Mouse (Mus musculus) limb, embryonic 13.5 days (tissue): ENCODE results near the gene Pigl. TPM values are rescaled to one million over a fixed set of nuclear protein-coding genes. Genes with fewer than 3 reads are reported as not detected.

Source experiments
- ATAC-seq: fragments of 200-750 bp; cut with Nextera tagmentation; 2 replicates; pipeline ENCODE4 v1.8.0; 2017; ENCODE audit warnings: low read depth, moderate number of reproducible peaks, moderate TSS enrichment; ENCODE audit not compliant: low FRiP score
- H3K27ac ChIP-seq: fragments of 300-500 bp; sonication (generic); 2 replicates; pipeline ENCODE4 v1.5.1; 2015; ENCODE audit warnings: inconsistent platforms, mild to moderate bottlenecking, moderate library complexity
- H3K27me3 ChIP-seq: fragments of 300-500 bp; sonication (generic); 2 replicates; pipeline ENCODE4 v1.6.1; 2015; ENCODE audit warnings: mild to moderate bottlenecking, inconsistent platforms
- H3K36me3 ChIP-seq: fragments of 300-500 bp; sonication (generic); 2 replicates; pipeline ENCODE4 v1.6.1; 2015; ENCODE audit warnings: inconsistent platforms, mild to moderate bottlenecking, moderate library complexity
- H3K4me1 ChIP-seq: fragments of 300-500 bp; sonication (generic); 2 replicates; pipeline ENCODE4 v1.6.1; 2015; ENCODE audit warnings: inconsistent platforms
- H3K4me2 ChIP-seq: fragments of 300-500 bp; sonication (generic); replicated peaks from 2 replicates; pipeline ENCODE4 v1.6.1; 2015; ENCODE audit warnings: inconsistent platforms, mild to moderate bottlenecking, moderate library complexity
- H3K4me3 ChIP-seq: fragments of 300-500 bp; sonication (generic); 2 replicates; pipeline ENCODE4 v1.5.1; 2015; ENCODE audit warnings: moderate library complexity, mild to moderate bottlenecking, inconsistent platforms
- H3K9ac ChIP-seq: fragments of 300-500 bp; sonication (generic); 2 replicates; pipeline ENCODE4 v1.6.1; 2015; ENCODE audit warnings: mild to moderate bottlenecking, inconsistent platforms
- H3K9me3 ChIP-seq: fragments of 300-500 bp; sonication (generic); 2 replicates; pipeline ENCODE4 v1.6.1; 2016; ENCODE audit warnings: inconsistent platforms
- WGBS: fragments of 180-500 bp; shearing (Covaris S2); methylation state at CpG from one replicate; pipeline ENCODE4 v1.1.7; 2015; 5-methylcytosine and 5-hydroxymethylcytosine counted together
- polyA plus RNA-seq: library from polyadenylated mRNA; unstranded; fragments of >200 nt; fragmentation: Nextera tagmentation; extraction: Ambion mirVana; gene quantifications from 2 replicates; pipeline ENCODE4 v1.2.1, GENCODE M21; 2015

Pigl gene
- polyA plus RNA-seq, 1 experiment from 2014 or later = 9.6 TPM

GRCm38 (mm10) chr11:62538321-62539088 lies 80.2 kb downstream of the Pigl start:
- Histone ChIP-seq H3K27ac (no peak overlapping the region; the same call in 1 of the 2 replicates), H3K4me1 (peaks cover 16% of the 10 kb centered on the region; the same call in 1 of the 2 replicates), H3K4me2 (peak overlapping the region; percentile 91), H3K27me3 (peaks cover 13% of the 10 kb centered on the region), H3K4me3 (peak overlapping the region; percentile 75), H3K36me3 (no peaks in the 10 kb centered on the region), H3K9ac (peak overlapping the region; percentile 90), H3K9me3 (no peaks in the 10 kb centered on the region)
- 0% methylated on average over 57 of the region's 73 CpGs for WGBS
- ATAC-seq = peak; percentile 88

DNA sequence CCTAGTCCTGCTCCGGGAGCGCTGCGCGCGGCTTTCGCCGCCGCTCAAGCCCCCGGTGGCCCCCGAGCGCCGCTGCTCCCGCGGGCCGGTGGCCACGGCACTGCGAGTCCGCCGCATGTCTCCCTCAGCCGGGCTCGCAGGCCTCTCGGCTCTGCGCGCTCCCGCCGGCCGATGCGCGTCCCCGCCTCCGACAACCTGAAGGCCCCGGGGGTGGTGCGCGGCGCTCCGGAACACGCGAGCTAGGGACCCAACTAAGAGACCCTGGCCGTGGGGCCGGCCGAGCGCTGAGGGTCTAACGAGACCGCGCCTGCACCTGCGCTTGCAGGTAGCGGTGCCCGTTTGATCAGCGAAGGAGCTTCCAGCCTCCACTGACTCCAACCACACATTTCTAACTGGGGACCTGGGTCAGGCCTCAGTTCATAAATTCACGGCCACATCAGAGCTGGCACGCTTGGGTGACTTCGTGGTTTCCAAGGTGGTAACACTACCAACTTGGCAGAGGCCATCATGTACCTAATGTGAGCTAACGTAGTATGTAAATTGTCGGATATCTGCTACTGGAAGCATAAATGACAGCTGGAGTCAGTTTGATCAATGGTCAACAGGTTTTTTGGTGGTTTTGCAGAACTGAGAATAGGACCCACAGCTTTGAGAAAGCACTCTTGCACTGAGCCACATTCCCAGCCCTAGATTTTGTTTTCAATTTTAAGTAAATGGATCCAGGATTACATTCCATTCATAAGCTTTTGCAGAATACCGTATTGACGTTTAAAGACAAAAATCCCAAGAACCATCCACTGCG lies 81.0 kb downstream of the Pigl start, which contains the start of gene Cenpv:
Cenpv (minus strand) TSS at position 173 of the 802 bp plus-strand sequence.
- H3K27ac ChIP-seq = no peak within 1 kb of the TSS; the same call in 1 of the 2 replicates
- peak within 1 kb of the TSS; percentile 75 for H3K4me3 ChIP-seq
- H3K36me3 ChIP-seq = no peaks in the 10 kb centered on the region
- H3K4me1 ChIP-seq = peaks cover 16% of the 10 kb centered on the region; the same call in 1 of the 2 replicates
- no peaks in the 10 kb centered on the region for H3K9me3 ChIP-seq
- H3K9ac ChIP-seq = peak within 1 kb of the TSS; percentile 90
- peak; percentile 16; the same call in 1 of the 2 replicates for ATAC-seq
- WGBS = 6% methylated on average over 51 of the region's 57 CpGs
- peaks cover 13% of the 10 kb centered on the region for H3K27me3 ChIP-seq
- H3K4me2 ChIP-seq = peak within 1 kb of the TSS; percentile 91

- ATAC-seq = no peak
- no peaks in the 10 kb centered on the region for H3K9me3 ChIP-seq
- H3K4me3 ChIP-seq = no peak overlapping the region
- no peaks in the 10 kb centered on the region for H3K36me3 ChIP-seq
- H3K4me2 ChIP-seq = no peak overlapping the region
- H3K27ac ChIP-seq = no peak overlapping the region
- peaks cover 16% of the 10 kb centered on the region; the same call in 1 of the 2 replicates for H3K4me1 ChIP-seq
- 81% methylated on average over 7 of the region's 7 CpGs for WGBS
- no peak overlapping the region for H3K9ac ChIP-seq
- H3K27me3 ChIP-seq = peaks cover 13% of the 10 kb centered on the region
These were observed 81.9 kb downstream of the Pigl start for GRCm38 (mm10) chr11:62540167-62540566.

- WGBS = 80% methylated on average over 2 of the region's 2 CpGs
- ATAC-seq = no peak
- H3K9ac ChIP-seq = no peak overlapping the region
- H3K4me3 ChIP-seq = no peak overlapping the region
- H3K36me3 ChIP-seq = no peaks in the 10 kb centered on the region
- H3K4me1 ChIP-seq = peaks cover 16% of the 10 kb centered on the region; the same call in 1 of the 2 replicates
- H3K27me3 ChIP-seq = peaks cover 13% of the 10 kb centered on the region
- no peaks in the 10 kb centered on the region for H3K9me3 ChIP-seq
- H3K27ac ChIP-seq = no peak overlapping the region
- H3K4me2 ChIP-seq = no peak overlapping the region
These were observed 82.7 kb downstream of the Pigl start for GRCm38 (mm10) chr11:62540969-62541368.

DNA sequence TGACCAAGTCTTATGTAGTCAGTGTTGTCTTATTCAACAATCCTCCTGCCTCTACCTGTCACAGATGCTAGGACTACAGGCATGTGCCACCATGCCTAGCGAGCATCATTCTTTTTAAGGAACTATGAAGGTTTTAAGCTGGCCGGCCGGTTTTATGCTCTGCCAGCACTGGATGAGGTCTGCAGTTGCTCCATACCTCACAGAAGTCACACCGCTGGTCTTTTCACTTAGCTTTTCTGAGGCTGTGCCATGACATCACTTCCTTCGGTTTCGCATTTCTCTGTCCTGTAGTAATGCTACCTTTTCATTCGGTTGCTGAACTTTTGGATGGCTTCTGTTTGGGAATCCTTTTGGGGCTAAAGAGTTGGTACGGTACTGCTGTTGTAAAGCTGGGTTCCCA lies 83.3 kb downstream of the Pigl start:
- H3K27me3 ChIP-seq = peaks cover 13% of the 10 kb centered on the region
- no peak for ATAC-seq
- H3K9me3 ChIP-seq = no peaks in the 10 kb centered on the region
- no peak overlapping the region for H3K4me3 ChIP-seq
- 63% methylated on average over 8 of the region's 8 CpGs for WGBS
- peaks cover 16% of the 10 kb centered on the region; the same call in 1 of the 2 replicates for H3K4me1 ChIP-seq
- no peaks in the 10 kb centered on the region for H3K36me3 ChIP-seq
- no peak overlapping the region for H3K9ac ChIP-seq
- H3K27ac ChIP-seq = no peak overlapping the region
- H3K4me2 ChIP-seq = no peak overlapping the region

GRCm38 (mm10) chr11:62543991-62544390 lies 85.7 kb downstream of the Pigl start:
- H3K4me2 ChIP-seq = no peak overlapping the region
- no peak overlapping the region for H3K4me3 ChIP-seq
- 0 out of 2 replicates have a peak, but pooled peaks cover 7% of the 10 kb centered on the region for H3K4me1 ChIP-seq
- H3K9me3 ChIP-seq = no peaks in the 10 kb centered on the region
- H3K27ac ChIP-seq = no peak overlapping the region
- H3K9ac ChIP-seq = no peak overlapping the region
- 92% methylated on average over 3 of the region's 3 CpGs for WGBS
- no peak for ATAC-seq
- H3K27me3 ChIP-seq = peaks cover 13% of the 10 kb centered on the region
- H3K36me3 ChIP-seq = no peaks in the 10 kb centered on the region

DNA sequence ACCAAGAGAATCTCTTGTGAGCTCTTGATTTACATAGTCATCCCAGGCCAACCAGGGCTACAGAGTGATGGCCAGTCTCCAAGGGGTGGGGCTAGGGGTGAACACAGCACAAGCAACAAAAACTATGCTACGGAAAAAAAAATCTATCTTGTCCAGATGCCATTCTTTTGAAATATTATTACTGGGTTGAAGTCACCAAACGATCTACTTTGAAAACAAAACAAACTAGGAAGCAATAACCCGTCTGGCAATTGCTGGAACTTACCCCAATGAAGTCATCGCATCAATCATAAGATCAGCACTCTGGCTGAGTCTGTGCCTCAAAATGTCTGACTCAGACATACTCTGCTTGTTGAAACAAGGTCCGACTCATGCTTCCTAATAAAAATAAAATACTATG lies 91.5 kb downstream of the Pigl start:
- H3K4me1 ChIP-seq = peaks cover 22% of the 10 kb centered on the region
- peak overlapping the region; percentile 67 for H3K4me3 ChIP-seq
- H3K9me3 ChIP-seq = no peaks in the 10 kb centered on the region
- H3K36me3 ChIP-seq = peaks cover 18% of the 10 kb centered on the region
- peak overlapping the region; percentile 93 for H3K9ac ChIP-seq
- 18% methylated on average over 5 of the region's 5 CpGs for WGBS
- ATAC-seq = no peak
- H3K27ac ChIP-seq = peak overlapping the region; percentile 98
- no peaks in the 10 kb centered on the region for H3K27me3 ChIP-seq
- peak overlapping the region; percentile 82 for H3K4me2 ChIP-seq

- 3% methylated on average over 11 of the region's 11 CpGs for WGBS
- Histone ChIP-seq H3K36me3 (peaks cover 23% of the 10 kb centered on the region), H3K27me3 (no peaks in the 10 kb centered on the region), H3K4me2 (peak overlapping the region; percentile 82), H3K4me1 (peaks cover 27% of the 10 kb centered on the region), H3K9ac (peak overlapping the region; percentile 93), H3K27ac (peak overlapping the region; percentile 98), H3K9me3 (no peaks in the 10 kb centered on the region), H3K4me3 (peak overlapping the region; percentile 67)
- ATAC-seq = peak; percentile 12; the same call in 1 of the 2 replicates
These were observed 92.0 kb downstream of the Pigl start for GRCm38 (mm10) chr11:62550227-62550685.

DNA sequence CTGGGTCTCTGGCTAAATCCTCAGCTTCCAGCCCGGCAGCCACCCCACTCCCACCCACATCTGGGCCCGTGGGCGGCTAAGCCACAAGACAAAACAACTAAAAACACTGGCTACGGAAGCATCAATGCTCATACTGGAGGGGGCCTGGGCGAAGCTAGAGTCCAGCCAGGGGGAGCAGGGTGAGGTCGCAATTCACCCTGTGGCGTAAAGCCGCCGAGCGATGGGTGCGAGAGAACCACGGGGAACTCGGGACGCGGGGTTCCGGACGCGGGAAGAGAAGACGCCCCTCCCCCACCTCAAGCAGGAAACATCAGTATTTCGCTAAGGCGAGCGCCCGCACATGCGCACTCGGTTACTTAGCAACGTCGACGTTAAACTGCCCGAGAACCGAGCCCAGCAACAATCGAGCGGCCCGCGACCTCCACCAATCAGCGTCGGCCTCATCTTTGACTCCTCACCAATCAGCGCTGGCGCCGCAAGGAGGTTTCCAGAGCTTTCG lies 92.5 kb downstream of the Pigl start, which contains the start of gene Ubb:
Ubb (plus strand) TSS at position 445 of the 499 bp plus-strand sequence.
- peaks cover 27% of the 10 kb centered on the region for H3K4me1 ChIP-seq
- peak; percentile 98 for ATAC-seq
- peak within 1 kb of the TSS; percentile 93 for H3K9ac ChIP-seq
- no peaks in the 10 kb centered on the region for H3K9me3 ChIP-seq
- no peaks in the 10 kb centered on the region for H3K27me3 ChIP-seq
- peak within 1 kb of the TSS; percentile 67 for H3K4me3 ChIP-seq
- WGBS = under 1% methylated on average over 40 of the region's 40 CpGs
- H3K27ac ChIP-seq = peak within 1 kb of the TSS; percentile 98
- H3K36me3 ChIP-seq = peaks cover 25% of the 10 kb centered on the region
- H3K4me2 ChIP-seq = peak within 1 kb of the TSS; percentile 82

DNA sequence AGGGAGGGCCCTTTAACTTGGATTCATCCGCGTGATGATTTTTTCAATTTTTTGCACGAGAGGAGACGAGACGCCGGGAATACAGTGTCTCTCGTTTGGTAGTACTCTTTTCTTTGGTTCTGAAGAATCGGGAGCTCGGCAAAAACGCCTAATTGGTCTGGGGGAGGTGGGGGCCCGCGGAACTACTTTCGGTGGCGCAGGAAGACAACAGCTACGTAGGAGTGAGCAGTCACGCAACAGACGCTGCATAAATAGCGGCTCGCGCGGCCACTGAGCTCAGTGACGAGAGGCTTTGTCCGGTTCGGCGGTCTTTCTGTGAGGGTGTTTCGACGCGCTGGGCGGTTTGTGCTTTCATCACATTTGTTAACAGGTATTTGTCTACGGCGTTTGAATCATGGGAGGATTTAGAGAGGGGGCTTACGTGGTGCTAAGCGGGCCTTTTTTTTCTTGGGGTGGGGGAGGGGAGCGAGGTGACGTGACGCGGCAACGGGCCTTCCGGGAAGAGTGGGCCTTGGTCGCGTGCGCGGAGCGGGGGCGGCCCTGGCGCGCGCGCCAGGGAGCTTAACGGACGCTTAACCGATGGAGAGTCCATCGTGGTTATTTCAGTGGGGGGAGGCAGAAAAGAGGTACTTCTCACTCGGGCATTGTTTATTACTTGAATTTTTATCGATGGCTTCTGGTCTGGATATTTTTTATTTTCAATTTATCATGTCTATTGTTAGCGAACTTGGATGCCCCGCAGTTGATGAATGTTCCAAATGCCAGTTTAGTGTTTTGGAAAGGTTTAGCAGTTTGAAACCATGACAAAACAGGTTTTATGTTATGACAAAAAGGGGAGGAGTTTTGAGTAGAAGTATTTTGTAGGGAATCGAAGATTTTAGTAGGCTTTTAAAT lies 93.2 kb downstream of the Pigl start:
- Histone ChIP-seq H3K9me3 (no peaks in the 10 kb centered on the region), H3K27me3 (no peaks in the 10 kb centered on the region), H3K9ac (peak overlapping the region; percentile 81), H3K27ac (peak overlapping the region; percentile 82), H3K4me1 (peaks cover 27% of the 10 kb centered on the region), H3K36me3 (peaks cover 25% of the 10 kb centered on the region), H3K4me2 (peak overlapping the region; percentile 82), H3K4me3 (peak overlapping the region; percentile 67)
- WGBS = under 1% methylated on average over 57 of the region's 58 CpGs
- peak; percentile 90 for ATAC-seq

- peaks cover 27% of the 10 kb centered on the region for H3K4me1 ChIP-seq
- H3K4me3 ChIP-seq = peak overlapping the region; percentile 48
- peaks cover 25% of the 10 kb centered on the region for H3K36me3 ChIP-seq
- no peak for ATAC-seq
- 46% methylated on average over 1 of the region's 1 CpGs for WGBS
- no peak overlapping the region for H3K27ac ChIP-seq
- H3K4me2 ChIP-seq = peak overlapping the region; percentile 81
- H3K9me3 ChIP-seq = no peaks in the 10 kb centered on the region
- H3K9ac ChIP-seq = peak overlapping the region; percentile 55
- H3K27me3 ChIP-seq = no peaks in the 10 kb centered on the region
These were observed 94.9 kb downstream of the Pigl start for GRCm38 (mm10) chr11:62553186-62553585.
